Mouse (Mus musculus): ENCODE data around the gene Rabgef1. TPM values are rescaled to one million over a fixed set of nuclear protein-coding genes. Genes with fewer than 3 reads are reported as not detected.
A peak's percentile ranks its signal among the peaks of the same experiment; 100 is the strongest.

The Rabgef1 gene
- polyA plus RNA-seq, 1 experiment from 2014 or later: 47.0 TPM

DNA sequence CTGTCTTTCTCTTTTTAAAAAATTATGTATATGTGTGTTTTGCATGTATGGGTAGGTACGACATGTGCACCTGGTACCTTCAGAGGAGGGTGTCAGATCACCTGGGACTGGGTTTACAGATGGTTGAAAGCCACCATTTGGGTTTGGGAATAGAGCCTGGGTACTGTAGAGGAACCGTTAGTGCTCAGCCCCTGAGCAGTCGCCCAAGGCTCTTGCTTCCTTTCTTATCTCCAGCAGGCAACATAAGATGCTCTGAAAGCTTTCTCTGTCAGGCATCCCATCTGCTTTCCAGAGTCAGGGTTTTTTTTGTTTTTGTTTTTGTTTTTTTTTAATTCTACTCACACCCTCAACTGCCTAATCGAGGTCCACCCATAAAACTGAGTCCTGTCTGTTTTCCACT is 6.4 kb upstream of the Rabgef1 start:
- Histone ChIP-seq H3K36me3 (ENCODE audit: control insufficient read depth, insufficient read depth) (no peaks in the 10 kb centered on the region), H3K4me3 (replicated peaks; ENCODE audit: low read length) (no peak overlapping the region), H3K4me1 (replicated peaks; ENCODE audit: control insufficient read depth, insufficient read depth, low read length) (no peaks in the 10 kb centered on the region), H3K27me3 (replicated peaks; ENCODE audit: control insufficient read depth, insufficient read depth, low read length) (no peaks in the 10 kb centered on the region), H3K27ac (ENCODE audit: low read length) (no peak overlapping the region), H3K4me2 (ENCODE audit: low read length) (no peak overlapping the region), H3K9me3 (ENCODE audit: control insufficient read depth, low read length) (no peaks in the 10 kb centered on the region), H3K9ac (replicated peaks; ENCODE audit: low read depth, low read length) (no peak overlapping the region)
- no peak for ATAC-seq
- 73% methylated on average over 4 of the region's 4 CpGs for WGBS

DNA sequence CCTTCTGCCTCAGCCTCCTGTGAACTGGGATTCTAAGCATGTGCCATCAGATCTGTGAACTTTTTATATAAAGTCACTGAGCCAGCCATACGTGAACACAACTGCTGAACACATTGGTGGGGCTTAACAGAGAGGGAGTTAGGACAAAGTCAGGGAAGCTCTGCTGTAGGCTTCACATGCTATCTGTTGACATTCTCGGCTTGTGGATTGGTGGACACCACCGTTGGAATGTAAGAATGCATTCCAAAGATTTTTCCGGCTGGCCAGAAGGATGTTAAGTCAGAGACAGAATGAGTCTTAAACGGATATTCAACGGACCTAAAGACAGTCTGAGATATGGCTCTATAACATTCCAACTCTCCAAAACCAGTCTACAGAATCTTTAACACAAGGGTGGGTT is 2.5 kb upstream of the Rabgef1 start:
- Histone ChIP-seq H3K9me3 (ENCODE audit: control insufficient read depth, low read length) (no peaks in the 10 kb centered on the region), H3K27ac (ENCODE audit: low read length) (no peak overlapping the region), H3K9ac (replicated peaks; ENCODE audit: low read depth, low read length) (no peak overlapping the region), H3K4me2 (ENCODE audit: low read length) (no peak overlapping the region), H3K4me1 (replicated peaks; ENCODE audit: control insufficient read depth, insufficient read depth, low read length) (peaks cover 21% of the 10 kb centered on the region), H3K4me3 (replicated peaks; ENCODE audit: low read length) (no peak overlapping the region), H3K27me3 (replicated peaks; ENCODE audit: control insufficient read depth, insufficient read depth, low read length) (no peaks in the 10 kb centered on the region), H3K36me3 (ENCODE audit: control insufficient read depth, insufficient read depth) (no peaks in the 10 kb centered on the region)
- no peak for ATAC-seq
- WGBS: 80% methylated on average over 6 of the region's 6 CpGs

DNA sequence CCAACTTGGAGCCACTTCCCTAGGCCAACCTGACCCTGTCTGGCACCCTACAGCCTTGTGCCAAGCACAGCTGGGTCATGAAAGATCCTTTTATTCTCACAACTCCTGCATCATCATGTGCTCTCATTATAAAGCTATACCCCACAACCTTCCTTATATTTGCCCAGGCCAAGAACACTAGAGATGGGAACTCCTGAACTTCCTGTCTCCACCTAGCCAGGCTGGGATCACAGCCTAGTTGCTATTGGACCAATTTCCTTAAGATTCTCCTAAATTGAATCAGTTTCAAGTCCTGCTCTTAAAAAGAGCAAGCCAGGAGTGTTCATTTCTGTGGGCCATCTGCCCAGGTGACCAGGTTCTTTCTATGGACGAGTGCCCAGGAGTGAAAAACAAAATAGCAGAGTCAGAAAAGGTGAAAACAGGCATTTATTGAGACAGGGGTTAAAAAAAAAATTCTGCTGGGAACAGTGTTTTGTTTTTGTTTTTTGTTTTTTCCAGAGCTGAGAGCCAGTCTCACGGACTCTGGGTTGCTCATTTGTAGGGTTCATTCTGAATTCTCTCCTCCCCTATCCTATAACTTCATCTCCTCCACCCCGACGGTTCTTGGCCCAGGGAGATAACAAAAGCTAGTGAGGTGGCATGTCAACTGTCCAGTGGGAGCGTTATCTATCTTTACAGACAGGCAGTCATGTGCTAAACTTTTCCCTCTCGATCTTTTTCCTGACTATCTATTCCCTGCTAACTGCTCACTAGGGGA is 754 bp upstream of the Rabgef1 start:
- H3K9me3 ChIP-seq (ENCODE audit: control insufficient read depth, low read length): no peaks in the 10 kb centered on the region
- H3K9ac ChIP-seq (replicated peaks; ENCODE audit: low read depth, low read length): peak overlapping the region; percentile 94
- H3K27ac ChIP-seq (ENCODE audit: low read length): peak overlapping the region; percentile 84
- peak overlapping the region; percentile 93 for H3K4me2 ChIP-seq (ENCODE audit: low read length)
- no peaks in the 10 kb centered on the region for H3K27me3 ChIP-seq (replicated peaks; ENCODE audit: control insufficient read depth, insufficient read depth, low read length)
- peaks cover 21% of the 10 kb centered on the region for H3K4me1 ChIP-seq (replicated peaks; ENCODE audit: control insufficient read depth, insufficient read depth, low read length)
- H3K4me3 ChIP-seq (replicated peaks; ENCODE audit: low read length): peak overlapping the region; percentile 94
- 11% methylated on average over 6 of the region's 6 CpGs for WGBS
- H3K36me3 ChIP-seq (ENCODE audit: control insufficient read depth, insufficient read depth): no peaks in the 10 kb centered on the region
- no peak for ATAC-seq

DNA sequence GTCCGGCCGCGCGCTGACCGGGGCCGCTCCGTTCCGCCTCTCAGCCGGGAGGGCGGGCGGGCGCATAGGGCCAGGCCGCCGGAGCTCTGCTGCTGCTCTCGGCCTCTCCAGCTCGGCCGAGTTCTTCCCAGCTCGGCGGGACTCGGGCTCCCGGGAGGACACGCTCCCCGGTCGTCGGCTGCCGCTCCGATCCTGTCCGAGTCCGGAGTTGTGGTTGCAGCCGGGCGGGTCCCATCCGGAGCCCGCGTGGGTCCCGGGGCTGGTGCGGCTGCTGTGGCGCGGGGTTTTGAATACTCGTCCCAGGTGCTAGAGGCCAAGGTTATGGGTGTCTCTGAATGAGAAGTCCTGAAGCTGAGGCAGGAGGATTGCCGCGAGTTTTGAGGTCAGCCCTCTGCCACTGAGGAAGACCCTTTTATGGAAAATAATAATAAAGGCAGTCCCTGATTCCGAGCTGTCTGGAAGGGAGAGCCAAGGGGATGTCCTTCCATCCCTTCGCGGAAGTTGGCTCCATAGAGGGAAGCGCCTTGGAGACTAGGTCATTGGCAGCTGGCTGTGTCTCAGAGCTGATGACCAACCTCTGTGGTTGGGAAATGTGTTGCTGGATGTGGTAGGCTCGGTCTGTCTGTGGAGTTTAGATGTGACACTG is 481 bp downstream of the Rabgef1 start:
- peak overlapping the region; percentile 94 for H3K9ac ChIP-seq (replicated peaks; ENCODE audit: low read depth, low read length)
- peak overlapping the region; percentile 94 for H3K4me3 ChIP-seq (replicated peaks; ENCODE audit: low read length)
- H3K27me3 ChIP-seq (replicated peaks; ENCODE audit: control insufficient read depth, insufficient read depth, low read length): no peaks in the 10 kb centered on the region
- no peaks in the 10 kb centered on the region for H3K9me3 ChIP-seq (ENCODE audit: control insufficient read depth, low read length)
- peak overlapping the region; percentile 94 for H3K4me2 ChIP-seq (ENCODE audit: low read length)
- peaks cover 21% of the 10 kb centered on the region for H3K4me1 ChIP-seq (replicated peaks; ENCODE audit: control insufficient read depth, insufficient read depth, low read length)
- H3K36me3 ChIP-seq (ENCODE audit: control insufficient read depth, insufficient read depth): no peaks in the 10 kb centered on the region
- WGBS: 1% methylated on average over 38 of the region's 46 CpGs
- peak overlapping the region; percentile 84 for H3K27ac ChIP-seq (ENCODE audit: low read length)
- peak; percentile 30 for ATAC-seq

DNA sequence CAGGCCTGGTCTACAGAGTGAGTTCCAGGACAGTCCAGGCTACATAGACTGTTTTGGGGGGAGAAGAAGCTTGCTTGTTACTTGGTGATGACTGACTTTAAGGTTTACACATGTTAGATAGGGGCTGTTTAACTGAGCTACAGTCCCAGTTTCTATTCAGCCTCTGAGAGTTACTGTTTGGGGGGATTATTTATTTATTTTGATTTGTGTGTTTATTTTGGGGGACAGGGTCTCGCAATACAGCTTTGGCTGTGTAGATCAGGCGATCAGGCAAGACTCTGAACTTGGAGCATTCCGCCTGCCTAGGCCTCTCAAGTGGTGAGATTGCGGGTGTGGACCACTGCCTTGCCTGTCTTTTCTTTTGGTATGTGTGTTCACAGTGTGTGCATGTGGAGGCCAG is 1.4 kb downstream of the Rabgef1 start:
- no peaks in the 10 kb centered on the region for H3K9me3 ChIP-seq (ENCODE audit: control insufficient read depth, low read length)
- no peaks in the 10 kb centered on the region for H3K27me3 ChIP-seq (replicated peaks; ENCODE audit: control insufficient read depth, insufficient read depth, low read length)
- peak overlapping the region; percentile 94 for H3K4me2 ChIP-seq (ENCODE audit: low read length)
- H3K4me1 ChIP-seq (replicated peaks; ENCODE audit: control insufficient read depth, insufficient read depth, low read length): peaks cover 21% of the 10 kb centered on the region
- WGBS: 95% methylated on average over 4 of the region's 4 CpGs
- no peak overlapping the region for H3K9ac ChIP-seq (replicated peaks; ENCODE audit: low read depth, low read length)
- H3K36me3 ChIP-seq (ENCODE audit: control insufficient read depth, insufficient read depth): no peaks in the 10 kb centered on the region
- no peak overlapping the region for H3K27ac ChIP-seq (ENCODE audit: low read length)
- no peak overlapping the region for H3K4me3 ChIP-seq (replicated peaks; ENCODE audit: low read length)
- ATAC-seq: no peak

DNA sequence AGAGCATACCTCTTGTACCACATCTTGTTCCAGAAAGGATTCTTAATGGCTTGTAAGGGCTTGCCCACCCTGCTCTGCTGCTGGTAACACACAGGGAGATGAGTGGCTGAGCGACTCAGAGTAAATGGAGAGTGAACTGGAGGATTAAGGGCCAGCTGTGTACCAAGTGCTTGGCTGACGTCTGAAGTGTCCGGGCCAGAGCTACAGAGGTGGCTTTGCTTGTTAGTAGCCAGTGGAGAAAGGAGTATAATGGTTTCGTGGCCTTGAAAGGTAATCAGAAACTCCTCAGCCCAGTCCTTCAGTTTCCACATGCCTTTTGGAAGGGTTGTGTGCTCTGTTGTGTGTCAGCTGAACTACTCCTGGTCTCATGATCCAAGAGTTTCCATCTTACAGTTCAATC is 6.3 kb downstream of the Rabgef1 start:
- WGBS: 54% methylated on average over 4 of the region's 4 CpGs
- Histone ChIP-seq H3K27ac (ENCODE audit: low read length) (no peak overlapping the region), H3K4me1 (replicated peaks; ENCODE audit: control insufficient read depth, insufficient read depth, low read length) (peaks cover 9% of the 10 kb centered on the region), H3K4me3 (replicated peaks; ENCODE audit: low read length) (no peak overlapping the region), H3K9ac (replicated peaks; ENCODE audit: low read depth, low read length) (no peak overlapping the region), H3K4me2 (ENCODE audit: low read length) (no peak overlapping the region), H3K36me3 (ENCODE audit: control insufficient read depth, insufficient read depth) (no peaks in the 10 kb centered on the region), H3K27me3 (replicated peaks; ENCODE audit: control insufficient read depth, insufficient read depth, low read length) (no peaks in the 10 kb centered on the region), H3K9me3 (ENCODE audit: control insufficient read depth, low read length) (no peaks in the 10 kb centered on the region)
- no peak for ATAC-seq

DNA sequence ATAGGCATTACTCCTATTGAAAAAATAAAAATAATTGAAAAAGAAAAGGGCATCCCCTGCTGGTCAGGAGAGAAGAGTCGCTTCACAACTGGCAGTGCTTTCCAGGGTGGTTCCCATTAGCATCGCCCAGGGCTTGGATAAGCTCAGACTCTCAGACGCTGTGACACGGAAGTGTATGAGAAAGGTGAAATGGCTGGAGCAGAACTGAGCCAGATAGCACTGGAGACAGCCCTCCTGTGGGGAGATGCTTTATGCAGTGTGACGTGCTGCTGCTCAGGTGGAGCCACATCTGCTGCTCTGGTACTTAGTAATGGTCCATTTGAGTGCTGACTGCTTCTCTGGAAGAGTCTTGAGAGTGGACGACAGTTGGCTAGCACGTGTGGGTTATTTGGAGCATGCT is 8.8 kb downstream of the Rabgef1 start:
- no peaks in the 10 kb centered on the region for H3K27me3 ChIP-seq (replicated peaks; ENCODE audit: control insufficient read depth, insufficient read depth, low read length)
- no peak overlapping the region for H3K4me2 ChIP-seq (ENCODE audit: low read length)
- no peak for ATAC-seq
- WGBS: 68% methylated on average over 7 of the region's 7 CpGs
- no peaks in the 10 kb centered on the region for H3K9me3 ChIP-seq (ENCODE audit: control insufficient read depth, low read length)
- H3K4me3 ChIP-seq (replicated peaks; ENCODE audit: low read length): no peak overlapping the region
- H3K27ac ChIP-seq (ENCODE audit: low read length): no peak overlapping the region
- no peaks in the 10 kb centered on the region for H3K4me1 ChIP-seq (replicated peaks; ENCODE audit: control insufficient read depth, insufficient read depth, low read length)
- H3K9ac ChIP-seq (replicated peaks; ENCODE audit: low read depth, low read length): no peak overlapping the region
- H3K36me3 ChIP-seq (ENCODE audit: control insufficient read depth, insufficient read depth): no peaks in the 10 kb centered on the region

DNA sequence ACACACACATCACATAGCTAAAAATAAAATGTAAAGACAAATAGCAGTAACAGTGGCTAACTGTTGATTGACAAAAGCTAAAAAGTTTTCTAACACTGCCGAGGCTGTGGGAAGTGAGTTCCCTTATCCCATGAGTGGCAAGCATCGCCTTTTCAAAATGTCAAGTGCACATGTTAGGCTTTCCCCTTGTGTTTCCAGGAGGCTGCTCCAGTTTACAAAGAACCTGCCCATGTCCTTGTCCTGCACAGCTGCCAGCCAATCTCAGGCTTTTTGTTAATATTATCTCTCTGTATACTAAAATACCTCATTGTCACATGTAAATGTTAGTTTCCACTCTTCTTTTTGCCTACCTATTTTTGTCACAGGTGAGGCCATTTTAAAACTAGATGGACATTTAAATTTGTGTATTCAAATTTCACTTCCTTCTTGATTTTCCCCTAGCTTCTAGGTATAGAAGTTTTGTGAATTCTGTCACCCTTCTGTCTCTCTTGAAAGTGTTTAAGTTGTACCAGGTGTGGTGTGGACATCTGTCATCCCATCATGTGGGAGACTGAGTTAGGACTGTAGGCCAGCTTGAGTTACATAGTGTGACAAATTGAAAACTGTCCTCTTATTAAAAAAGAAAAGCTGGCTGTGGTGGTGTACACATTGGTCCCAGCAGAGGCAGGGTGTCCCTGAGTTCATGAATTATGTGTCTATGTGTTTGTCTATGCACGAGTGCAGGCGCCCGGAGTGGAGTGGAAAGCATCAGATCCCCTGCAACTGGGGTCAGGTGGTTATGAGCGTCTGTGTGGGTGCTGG is 10.3 kb downstream of the Rabgef1 start:
- Histone ChIP-seq H3K4me1 (replicated peaks; ENCODE audit: control insufficient read depth, insufficient read depth, low read length) (no peaks in the 10 kb centered on the region), H3K4me2 (ENCODE audit: low read length) (no peak overlapping the region), H3K4me3 (replicated peaks; ENCODE audit: low read length) (no peak overlapping the region), H3K27me3 (replicated peaks; ENCODE audit: control insufficient read depth, insufficient read depth, low read length) (no peaks in the 10 kb centered on the region), H3K36me3 (ENCODE audit: control insufficient read depth, insufficient read depth) (no peaks in the 10 kb centered on the region), H3K27ac (ENCODE audit: low read length) (no peak overlapping the region), H3K9ac (replicated peaks; ENCODE audit: low read depth, low read length) (no peak overlapping the region), H3K9me3 (ENCODE audit: control insufficient read depth, low read length) (no peaks in the 10 kb centered on the region)
- 88% methylated on average over 6 of the region's 6 CpGs for WGBS
- no peak for ATAC-seq

DNA sequence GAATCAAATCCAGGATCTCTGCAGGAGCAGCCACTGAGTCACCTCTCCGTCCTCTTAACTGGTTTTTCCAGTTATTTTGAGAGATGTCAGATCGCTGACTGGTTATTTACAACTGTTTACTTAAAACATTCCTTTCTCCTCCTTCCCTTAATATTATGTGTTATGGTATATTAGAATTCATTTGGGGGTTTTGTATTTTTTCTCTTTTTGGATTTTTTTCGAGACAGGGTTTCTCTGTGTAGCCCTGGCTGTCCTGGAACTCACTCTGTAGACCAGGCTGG is 10.9 kb downstream of the Rabgef1 start:
- H3K4me1 ChIP-seq (replicated peaks; ENCODE audit: control insufficient read depth, insufficient read depth, low read length): peaks cover 3% of the 10 kb centered on the region; the same call in 1 of the 2 replicates
- H3K4me2 ChIP-seq (ENCODE audit: low read length): no peak overlapping the region
- no peaks in the 10 kb centered on the region for H3K27me3 ChIP-seq (replicated peaks; ENCODE audit: control insufficient read depth, insufficient read depth, low read length)
- no peak overlapping the region for H3K27ac ChIP-seq (ENCODE audit: low read length)
- no peak for ATAC-seq
- no peak overlapping the region for H3K9ac ChIP-seq (replicated peaks; ENCODE audit: low read depth, low read length)
- no peak overlapping the region for H3K4me3 ChIP-seq (replicated peaks; ENCODE audit: low read length)
- H3K9me3 ChIP-seq (ENCODE audit: control insufficient read depth, low read length): no peaks in the 10 kb centered on the region
- H3K36me3 ChIP-seq (ENCODE audit: control insufficient read depth, insufficient read depth): no peaks in the 10 kb centered on the region
- 92% methylated on average over 3 of the region's 3 CpGs for WGBS

Data from forebrain, embryonic 16.5 days (tissue).